Mouse (Mus musculus): ENCODE measurements around the gene Apela. TPM values are rescaled to one million over a fixed set of nuclear protein-coding genes. Genes with fewer than 3 reads are reported as not detected.
"Not testable (repeated sequence)": the region's sequence is repeated elsewhere in the genome, so short reads cannot be mapped to it uniquely, and the experiment has no call there.

Gene Apela
- total RNA-seq, 4 experiments from 2014 or later: not detected

- DNase-seq: peak; percentile 18
Observed at GRCm38 (mm10) chr8:65022485-65022884, 14.7 kb downstream of the Apela start.

DNA sequence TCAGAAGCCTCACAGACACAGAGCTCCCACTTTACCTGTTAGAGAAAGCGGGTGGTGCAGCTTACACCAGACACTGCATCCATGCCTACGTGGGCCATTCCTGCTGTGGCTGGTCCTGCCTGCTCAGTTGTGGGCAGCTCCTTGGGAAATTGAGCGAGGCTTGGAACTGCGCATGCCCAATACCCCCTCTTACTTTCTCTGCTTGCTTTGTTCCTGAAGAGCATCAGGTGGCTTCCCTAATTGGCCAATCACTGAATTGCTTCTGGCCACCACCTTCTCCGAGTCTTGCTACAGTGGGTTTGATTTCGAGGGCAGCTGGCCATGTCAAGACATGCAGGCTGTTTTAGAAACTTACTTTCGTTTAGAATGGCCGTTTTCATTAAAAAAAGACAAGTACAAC lies 18.7 kb downstream of the Apela start, which contains the start of the genes Trim61 and Trim60:
TSS of gene Trim61 (minus strand) at position 101 of the 400 bp plus-strand sequence.
TSS of gene Trim60 (minus strand) at position 162 of the 400 bp plus-strand sequence.
- no peak for DNase-seq

DNA sequence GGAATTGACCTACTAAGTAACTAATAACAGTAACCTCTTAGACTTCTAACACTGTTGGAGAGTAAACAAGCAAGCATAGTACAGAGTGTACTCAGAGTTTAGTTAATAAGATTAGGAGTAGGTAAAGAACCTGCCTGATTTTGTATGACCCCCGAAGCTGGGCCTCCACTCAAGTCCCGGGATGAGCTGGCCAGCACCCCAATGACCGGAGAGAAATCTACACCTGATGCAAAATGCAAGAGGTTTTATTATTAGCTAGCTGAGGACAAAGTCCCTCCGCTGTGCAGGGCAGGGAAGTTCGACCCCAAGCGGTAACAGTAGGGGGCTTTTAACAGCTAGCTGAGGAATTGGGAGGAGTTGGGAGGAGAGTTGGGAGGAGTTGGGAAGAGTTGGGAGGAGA lies 29.5 kb downstream of the Apela start:
- DNase-seq: not testable (repeated sequence)

DNA sequence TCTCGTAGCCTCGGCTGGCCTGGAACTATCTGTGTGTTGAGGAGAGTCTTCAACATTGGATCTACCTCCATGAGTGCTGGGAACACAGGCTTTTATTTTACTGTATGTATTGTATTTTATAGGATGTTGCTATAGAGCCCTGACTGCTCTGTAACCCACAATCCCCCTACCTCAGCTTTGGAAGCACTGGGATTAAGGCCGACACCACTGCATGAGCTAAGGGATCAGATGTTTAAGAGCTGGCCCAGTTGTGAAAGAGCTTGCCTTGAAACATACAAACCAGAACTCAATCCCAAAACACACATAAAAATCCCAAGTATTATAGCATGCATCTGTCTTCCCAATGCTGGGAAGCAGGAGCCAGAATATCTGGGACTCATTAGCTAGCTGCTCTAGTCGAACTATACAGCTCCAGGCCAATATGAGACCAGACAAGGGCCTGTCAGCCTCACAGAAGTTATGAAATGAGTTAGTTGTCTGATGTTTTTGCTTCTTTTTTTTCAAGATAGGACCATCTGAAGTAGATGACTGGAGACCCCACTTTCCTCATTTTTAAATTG lies 38.2 kb downstream of the Apela start:
- DNase-seq: no peak

- no peak for DNase-seq
Observed at GRCm38 (mm10) chr8:64987731-64988130, 49.4 kb downstream of the Apela start, which contains the start of gene Trim75. Gene Trim75, minus strand, starts transcription at chr8:64987831.

DNA sequence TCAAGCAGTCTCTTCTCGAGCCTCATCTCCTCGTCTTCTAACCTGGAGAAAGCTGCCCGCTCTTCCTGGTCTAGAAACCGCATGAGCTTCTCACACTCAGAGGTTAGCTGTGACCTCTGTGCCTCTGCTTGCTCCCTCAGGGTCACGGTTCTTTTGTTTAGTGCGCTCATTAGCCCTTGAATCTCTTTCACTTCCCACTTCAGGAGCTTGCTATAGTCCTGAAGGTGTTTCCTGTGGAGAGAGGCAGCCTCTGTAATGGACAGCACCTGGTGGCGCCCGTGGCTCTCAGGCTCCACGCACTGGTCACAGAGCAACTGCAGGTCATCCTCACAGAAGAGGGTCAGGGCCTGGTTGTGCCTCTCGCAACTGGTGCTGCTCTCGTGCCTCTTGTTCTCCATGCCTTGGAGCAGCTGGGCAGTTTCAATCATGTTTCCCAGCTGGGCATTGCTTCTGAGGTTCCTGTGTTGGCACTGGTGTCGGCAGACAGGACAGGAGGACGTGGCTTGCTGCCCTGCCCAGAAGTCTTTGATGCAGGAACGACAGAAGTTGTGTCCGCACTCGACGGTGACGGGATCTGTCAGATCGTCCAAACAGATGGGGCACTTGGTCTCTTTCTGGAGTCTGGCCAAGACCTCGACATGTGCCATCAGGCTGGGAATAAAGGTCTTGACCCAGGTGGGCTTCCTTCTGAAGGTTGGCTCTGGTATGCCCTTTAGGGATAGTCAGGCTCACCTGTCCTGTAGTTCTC lies 53.8 kb downstream of the Apela start:
- DNase-seq: no peak

Other genes starting within 250 kb of the Apela start
- 10 to 100 TPM; 49.6 to 81.4 (median 58.7) TPM for gene Klhl2, start 187.3 kb downstream of the Apela start, total RNA-seq (2022)
- gene Tmem192, start 90.2 kb downstream of the Apela start, total RNA-seq (2022): 10 to 100 TPM; 54.2 to 69.9 (median 60.2) TPM
- gene Trim75, start 49.5 kb downstream of the Apela start, total RNA-seq (2022): not detected
- not detected for gene Trim61, start 18.8 kb downstream of the Apela start, total RNA-seq (2022)
- not detected for gene Trim60, start 18.8 kb downstream of the Apela start, total RNA-seq (2022)
- gene Gm10663, start 37.7 kb upstream of the Apela start, total RNA-seq (2022): not detected
- not detected for gene BC030870, start 92.2 kb upstream of the Apela start, total RNA-seq (2022)

Measured in adrenal gland, adult 8-10 months (tissue).